Mouse (Mus musculus): ENCODE data around the gene Gm42906.

Gene Gm42906

DNA sequence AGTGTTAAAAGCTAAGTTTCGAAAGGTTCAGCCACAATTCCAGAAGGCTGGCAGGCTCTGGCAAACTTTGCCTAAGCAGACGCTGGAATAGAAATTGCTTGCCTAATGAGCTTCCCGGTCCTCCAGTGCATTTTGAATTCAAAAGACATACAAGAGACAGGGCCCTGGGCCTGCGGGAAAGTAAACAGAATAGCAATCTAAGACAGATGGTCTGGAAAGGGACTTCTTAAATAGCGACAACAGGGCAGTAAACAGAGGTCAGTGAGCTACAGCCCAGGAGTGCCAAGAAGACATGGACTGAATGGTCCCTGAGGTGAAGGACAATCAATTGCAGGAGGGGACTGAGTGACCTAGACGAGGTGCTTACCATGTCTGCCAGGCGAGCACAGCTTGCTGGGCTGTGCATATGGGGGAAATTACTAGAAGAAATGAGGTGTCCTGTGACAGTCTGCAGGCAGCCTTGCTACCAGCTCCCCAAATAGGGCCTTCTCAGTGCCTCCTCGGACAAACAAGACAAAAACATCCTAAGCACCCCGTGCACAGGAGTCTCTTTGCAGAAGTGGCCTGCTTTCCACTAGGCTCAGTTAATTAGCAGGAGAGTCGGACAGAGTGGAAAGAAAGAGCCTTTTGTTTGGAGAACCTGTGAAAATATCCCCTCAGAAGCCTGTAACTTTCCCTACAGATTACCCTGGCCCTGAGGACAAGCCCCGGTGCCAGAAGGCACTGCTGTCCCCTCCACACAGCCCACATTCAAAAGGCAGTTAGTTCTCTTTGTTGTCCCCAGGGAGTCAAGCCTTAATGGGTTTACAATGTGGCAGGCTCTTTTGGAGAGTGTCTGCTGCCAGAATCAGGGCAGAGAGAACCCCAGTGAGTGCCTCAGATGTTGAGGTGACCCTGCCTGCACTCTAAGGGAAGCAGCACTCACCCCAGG lies 285.0 kb downstream of the Gm42906 start:
- DNase-seq = no peak

DNA sequence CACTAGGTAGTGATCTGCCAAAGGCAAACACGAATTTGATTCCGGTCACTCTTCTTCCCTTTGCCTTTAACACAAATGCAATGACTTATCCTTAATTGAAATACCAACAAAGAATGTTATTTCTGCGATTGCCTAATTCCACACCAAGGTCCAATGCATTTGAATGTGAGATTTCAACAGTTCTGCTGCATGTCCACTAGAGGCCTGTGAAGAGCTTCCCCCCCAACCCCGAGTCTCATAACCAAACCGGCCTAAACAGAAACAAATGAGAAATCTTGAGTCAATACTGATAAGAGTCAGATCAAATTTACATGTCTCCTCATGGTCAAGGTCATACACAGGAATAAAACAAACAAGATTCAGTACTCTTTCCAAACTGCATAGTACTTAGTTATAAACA lies 285.7 kb downstream of the Gm42906 start:
- no peak for DNase-seq

DNA sequence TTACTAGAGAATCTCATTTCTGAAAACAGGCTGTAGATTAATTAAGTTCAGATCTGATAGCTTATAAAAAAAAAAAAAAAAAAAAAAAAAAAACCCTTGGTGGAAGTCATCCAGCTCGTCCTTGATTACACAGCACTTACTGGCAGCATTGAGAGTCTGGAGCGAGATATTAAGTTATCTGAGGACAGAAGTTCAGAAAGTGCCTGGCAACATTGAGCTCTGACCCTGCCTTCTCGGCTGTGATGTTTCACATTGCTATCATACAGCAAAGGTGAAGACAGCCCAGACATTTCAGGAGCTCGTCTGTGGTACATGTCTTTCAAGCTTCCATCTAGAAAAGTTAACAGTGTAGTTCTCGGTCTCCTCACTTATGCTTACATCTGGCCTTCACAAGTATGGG lies 290.1 kb downstream of the Gm42906 start:
- no peak for DNase-seq

DNA sequence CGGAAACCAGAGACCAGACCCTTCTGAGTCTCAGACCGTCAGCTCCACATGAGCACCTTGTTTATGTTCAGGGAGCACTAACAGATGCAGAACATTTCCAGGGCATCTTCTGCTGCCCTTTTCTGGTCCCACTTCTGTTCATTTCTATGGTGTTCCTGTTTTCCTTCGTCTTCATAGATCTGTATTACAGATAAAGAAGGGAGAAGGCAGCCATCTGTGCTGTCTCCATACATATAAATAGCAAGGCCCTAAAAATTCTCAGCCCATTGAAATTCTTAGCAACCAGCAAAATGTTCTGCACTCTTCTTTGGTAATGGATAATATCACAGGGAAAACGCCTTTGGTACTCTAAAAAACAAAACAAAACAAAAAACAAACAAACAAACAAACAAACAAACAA lies 290.7 kb downstream of the Gm42906 start:
- no peak for DNase-seq

DNA sequence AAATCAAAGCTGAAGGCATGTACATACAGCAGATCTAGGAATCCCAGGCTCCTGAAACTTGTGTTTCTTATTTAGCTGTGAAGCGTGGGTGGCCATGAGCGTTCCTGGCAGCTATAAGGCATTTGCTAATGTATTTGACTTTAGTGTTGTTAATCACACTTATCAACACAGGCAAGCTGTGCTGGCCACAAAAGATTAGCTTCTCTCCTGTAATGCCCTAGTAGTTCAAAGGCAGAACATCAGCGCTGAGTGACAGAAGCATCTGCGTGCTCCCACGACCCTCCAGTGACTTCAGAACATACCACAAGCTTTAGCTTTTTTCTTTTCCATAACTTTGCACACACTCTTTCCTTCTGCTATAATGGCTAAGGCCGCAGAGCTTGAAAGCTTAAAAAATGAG lies 292.0 kb downstream of the Gm42906 start:
- DNase-seq = no peak

DNA sequence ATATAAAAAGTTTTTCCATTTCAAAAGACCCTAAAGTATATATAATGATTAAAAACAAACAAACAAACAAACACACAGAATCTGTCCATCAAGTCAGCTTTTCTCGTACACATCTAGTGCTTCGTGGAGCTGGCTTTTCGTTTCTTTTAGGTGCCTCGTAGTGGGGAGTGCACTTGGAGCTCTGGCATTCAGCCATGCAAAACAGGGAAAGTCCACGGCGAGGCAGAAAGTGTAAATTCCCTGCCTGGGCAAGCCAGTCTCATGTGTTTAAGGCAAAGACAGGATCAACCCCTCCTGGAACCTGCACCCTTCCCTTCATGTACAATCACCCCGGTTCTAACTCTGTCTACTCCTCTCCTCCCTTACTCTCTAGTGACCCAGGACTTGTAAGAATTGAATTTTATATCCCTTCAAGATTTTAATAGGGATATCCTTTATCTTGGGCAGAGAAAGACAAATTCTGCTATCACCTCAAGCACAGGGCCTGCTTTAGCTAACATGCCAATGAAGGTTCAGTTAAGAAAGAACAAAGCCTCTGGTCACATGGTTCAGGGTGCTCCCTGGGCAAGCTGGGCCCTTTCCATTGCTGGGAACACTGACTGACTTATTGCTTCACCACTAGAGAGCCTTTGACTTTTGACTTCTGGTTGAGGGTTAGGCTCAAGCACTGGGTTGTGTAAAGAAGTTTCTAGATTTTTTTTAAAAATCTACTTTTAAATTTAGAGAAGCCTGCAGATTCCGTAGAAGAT lies 292.7 kb downstream of the Gm42906 start:
- no peak for DNase-seq

DNA sequence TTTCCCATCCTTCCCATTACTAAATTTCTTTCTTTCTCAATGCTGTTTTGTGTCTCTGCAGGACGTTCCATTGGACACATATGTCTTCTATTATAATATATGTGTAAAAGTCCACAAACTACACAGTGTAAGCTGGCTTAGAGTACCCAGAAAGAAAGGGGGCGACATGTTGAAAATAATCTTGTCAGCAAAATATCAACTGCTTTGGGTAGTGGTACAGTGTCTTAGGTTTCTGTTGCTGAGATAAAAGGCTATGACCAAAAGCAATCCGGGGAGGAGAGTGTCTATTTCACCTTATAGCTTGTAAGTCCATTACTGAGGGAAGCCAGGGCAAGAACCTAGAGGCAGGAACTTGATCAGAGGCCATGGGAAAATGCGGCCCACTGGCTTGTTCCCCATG lies 293.8 kb downstream of the Gm42906 start:
- DNase-seq = no peak

DNA sequence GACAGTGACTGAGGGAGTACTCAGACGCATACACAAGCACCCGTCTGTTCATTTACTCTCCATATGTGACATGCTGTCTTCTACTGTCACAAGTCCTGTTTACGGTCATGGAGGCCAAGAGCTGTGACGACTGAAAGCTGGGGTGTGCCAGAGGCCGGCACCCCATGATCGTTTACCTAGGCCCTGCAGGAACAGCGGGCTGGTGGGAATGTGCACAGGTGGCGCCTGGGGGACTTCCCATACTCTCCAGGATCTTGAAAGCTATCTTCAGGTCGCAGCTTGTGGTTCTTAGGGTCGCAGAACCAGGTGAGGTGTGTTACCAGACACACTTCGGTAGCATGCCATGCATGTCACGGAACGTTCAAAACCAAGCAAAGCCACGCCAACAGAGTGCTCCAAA lies 294.2 kb downstream of the Gm42906 start:
- no peak for DNase-seq

DNA sequence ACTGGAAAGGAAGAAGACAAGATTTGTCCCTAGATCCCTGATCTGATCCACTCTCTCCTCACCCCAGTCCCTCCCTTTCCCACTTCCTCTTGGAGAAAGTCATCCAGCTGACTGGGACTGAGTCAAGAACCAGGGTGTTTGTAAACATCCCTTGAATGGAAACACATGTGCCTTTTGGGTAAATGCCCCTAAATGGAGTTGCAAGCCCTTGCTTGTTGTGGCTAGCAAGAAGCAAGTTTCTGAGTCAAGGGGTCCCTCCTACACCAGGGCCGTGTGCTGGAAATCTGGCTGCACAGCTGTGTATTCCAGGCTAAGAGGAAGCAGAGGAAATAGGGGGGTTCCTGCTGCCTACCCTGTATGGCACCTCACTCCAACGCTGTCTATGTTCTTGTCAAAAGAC lies 298.2 kb downstream of the Gm42906 start:
- DNase-seq = no peak

DNA sequence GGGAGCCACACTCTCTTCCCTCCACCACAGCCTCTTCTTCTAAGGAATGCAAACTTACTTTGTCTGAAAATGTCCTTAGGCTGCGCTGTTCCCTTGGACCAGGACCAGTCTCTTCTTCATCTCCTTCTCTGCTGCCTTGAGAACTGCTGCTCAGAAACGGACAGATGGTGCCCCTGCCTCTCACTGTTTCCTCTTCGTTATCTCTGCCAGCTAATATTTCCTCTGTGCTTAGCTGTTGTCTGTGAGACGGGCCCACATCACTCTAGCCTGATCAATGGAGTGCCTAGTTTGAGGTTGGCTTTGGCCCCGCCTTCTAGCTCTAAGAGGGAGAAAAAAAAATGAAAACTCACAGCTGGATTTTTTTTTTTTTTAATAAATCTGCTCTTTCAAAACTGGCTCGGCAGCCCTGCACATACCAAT lies 300.7 kb downstream of the Gm42906 start:
- no peak for DNase-seq

DNA sequence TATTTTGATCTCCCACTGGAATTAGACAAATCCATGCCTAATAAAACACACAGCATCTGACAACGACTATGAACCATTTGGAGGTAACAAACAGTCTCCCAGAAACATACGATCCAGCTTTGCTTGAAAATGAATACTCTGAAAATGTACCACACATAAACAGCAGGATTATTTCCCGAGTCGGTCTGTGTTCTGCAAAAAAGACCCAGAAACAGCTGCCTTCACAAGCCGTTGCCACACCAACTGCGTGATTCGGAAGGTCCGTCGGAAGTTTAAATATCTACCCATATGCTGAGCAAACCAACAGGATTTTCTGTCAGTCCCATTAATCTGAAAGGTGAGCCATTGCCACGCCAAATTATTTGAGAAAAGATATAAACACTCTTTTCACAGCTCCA lies 301.4 kb downstream of the Gm42906 start:
- no peak for DNase-seq

DNA sequence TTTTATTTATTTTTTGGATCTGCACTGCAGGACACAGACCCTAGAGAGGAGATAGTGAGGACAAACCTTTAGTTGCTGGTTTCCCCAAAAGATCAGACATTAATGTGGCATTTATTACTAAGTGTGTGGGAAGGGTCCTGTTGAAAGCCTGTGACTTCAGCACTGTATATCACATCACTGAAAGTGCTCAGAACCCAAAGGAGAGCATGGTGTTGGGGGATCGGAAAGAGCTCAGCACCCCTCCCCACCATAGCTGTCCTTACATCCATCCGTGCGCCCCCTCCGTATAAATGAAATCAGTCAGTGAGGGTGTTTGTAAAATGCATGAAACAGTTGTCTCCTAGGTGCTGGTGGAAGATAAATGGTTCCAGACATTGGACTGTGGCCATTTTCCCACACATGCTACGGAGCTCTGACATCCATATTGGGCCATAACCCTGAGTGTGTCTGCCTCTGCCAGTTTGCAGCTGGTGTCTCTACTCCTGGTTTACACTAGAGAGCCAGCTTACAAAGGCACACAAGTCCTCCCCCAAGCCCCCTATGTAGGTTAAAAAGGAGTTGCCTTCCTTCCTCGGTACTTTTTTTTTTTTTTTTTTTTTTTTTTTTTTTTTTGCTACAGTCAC lies 301.9 kb downstream of the Gm42906 start:
- DNase-seq = no peak

DNA sequence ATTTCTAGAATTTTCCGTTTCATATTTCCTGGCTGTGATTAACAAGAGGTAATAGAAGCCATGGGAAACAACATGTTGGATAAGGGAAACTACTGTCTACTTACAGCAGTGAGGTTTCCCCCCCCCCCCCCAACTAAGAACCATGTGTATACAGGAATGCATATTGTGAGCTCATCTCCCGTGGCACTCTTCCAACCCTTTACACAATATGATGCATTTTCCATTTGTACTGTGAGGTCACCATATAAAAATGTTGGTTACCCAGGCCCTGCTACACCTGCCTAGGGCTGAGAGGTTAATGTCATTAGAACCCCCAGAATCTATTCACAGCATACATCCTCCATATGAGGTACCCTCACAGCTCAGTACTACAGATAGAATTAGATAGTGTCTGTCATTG lies 310.1 kb downstream of the Gm42906 start:
- DNase-seq = no peak

DNA sequence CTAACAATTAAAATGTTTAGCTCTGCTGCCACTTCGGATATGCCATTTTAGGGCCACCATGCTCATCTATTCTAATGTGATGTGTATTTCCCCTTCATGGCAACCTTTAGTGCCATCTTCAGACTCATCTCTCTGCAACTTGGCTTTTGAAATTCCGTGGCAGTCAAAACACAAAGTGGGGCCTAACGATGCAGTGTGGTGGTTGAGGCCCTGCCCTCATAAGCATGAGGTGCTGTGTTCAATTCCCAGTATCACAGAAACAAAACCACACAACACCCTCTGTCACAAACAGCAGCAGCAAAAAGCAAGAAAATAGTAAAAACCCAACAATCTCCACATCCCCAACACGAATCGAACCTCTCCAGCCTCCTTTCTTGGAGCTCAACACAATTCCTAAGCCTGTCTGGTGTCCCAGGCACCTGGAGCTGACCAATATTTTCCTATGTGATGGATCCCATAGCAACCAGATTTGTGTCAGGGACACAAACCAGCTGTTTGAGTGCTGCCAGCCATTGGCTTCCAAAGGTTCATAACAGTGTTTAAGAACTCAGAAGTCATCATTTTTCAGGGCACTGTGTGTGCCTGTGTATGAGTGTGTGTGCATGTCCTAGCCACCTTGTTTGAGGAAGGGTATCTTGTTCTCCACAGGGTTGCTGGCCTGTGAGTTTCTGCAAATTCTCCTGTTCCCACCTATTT lies 311.6 kb downstream of the Gm42906 start:
- no peak for DNase-seq

DNA sequence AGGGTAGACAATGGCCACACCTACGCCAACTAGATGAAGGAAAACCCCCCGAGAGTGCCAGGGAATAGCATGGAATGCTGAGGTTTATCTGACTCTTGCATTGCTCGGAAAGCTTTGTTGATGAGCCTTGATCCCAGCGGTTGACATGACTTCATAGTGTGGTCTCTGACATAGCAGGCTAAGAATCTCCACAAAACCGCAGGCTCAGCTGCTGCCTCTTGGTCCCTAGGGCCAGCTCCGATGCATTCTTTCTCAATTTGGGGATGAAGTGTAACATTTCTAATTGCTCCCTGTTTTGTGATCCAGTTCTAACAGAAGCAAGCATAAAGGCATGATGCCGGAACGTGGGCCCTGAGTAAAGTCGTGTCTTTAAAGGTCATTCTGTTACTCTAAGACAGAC lies 315.2 kb downstream of the Gm42906 start:
- DNase-seq = no peak

DNA sequence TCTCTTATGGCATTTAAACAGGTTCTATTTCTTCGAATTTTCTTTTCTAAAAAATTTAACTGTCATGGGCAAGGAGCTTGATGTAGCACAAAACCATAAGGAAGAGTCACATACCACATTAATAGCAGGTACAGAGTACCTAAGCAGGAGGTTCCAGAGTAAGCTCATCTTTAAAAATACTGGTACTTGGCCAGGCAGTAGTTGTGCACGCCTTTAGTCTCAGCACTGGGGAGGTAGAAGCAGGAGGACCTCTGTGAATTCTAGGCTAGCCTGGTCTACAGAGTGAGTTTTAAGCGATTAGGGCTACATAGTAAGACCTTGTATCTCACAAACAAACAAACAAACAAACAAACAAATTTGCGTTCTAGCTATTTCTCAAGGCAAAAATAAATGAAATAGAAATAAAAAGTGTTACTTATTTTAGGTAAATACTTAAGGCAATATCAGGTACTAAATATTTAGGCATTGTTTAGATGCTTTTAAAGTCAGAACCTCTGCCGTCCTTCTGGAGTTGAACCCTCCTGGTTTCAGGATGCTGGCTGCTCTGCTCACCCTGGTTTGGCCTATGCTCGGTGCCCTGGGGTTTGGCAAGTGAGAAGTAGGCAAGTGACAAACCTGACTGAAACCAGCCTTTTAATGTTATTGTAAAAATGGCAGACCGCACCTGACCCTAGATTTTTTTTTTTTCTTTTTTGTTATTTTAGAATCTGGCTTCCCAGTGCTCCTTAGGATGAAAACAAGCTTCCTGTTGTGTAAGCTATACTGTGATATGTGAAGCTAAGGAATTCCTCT lies 316.7 kb downstream of the Gm42906 start:
- DNase-seq = no peak

DNA sequence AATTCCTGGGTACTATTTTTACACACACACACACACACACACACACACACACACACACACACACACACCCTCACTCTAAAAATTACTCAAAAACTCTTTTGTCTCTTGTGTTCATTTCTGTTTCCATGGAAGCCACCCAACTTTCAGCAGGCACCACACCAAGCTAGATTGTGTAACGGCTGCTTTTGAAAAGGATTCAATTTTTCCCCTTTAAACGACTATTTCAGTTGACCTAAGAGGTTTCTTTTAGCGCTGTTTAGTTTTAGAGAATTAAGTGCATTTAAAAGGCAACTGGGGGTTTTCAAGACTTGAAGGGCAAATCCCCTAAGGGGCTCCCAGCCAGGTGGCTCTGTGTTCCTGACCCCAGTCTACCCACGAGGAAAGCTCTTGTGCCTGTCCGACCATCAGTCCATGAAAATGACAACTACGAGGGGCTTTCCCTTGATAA lies 317.5 kb downstream of the Gm42906 start:
- DNase-seq = peak; percentile 8

DNA sequence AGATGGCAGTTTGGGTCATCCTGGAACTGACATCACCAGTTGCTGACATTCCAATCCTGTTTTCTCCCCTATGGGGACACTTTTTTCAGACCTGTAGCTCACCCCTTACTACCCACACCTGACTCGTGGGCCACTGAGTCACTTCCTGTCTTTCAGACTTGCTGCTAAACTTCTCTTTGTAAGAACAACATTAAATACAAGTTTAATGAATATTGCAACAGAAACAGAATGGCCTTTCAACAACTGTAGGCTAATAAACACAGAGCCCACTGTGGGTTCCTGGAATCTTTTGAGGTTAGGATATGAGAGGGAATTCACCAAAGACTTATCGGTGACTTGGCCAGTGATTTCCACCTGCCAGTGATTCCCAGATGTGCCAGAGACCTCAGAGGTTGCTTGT lies 318.1 kb downstream of the Gm42906 start:
- no peak for DNase-seq

DNA sequence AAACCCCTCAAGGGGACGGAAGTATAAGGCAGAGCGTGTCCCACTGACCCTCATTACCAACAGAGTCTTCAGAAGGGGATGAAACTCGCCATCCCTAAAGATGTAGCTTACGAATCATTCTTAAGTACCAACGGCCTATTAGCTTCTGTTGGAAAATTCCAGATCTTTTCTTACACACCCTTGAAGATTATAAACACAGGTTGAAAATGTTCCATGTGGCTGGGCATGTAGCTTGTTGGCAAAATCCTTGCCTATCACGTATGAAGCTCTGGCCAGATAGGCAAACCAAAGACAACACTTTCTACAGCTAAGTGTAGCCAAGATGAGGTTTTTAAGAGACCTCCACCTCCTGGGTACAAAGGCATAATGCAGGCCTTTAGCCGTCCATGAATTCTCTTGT lies 319.0 kb downstream of the Gm42906 start:
- DNase-seq = no peak

DNA sequence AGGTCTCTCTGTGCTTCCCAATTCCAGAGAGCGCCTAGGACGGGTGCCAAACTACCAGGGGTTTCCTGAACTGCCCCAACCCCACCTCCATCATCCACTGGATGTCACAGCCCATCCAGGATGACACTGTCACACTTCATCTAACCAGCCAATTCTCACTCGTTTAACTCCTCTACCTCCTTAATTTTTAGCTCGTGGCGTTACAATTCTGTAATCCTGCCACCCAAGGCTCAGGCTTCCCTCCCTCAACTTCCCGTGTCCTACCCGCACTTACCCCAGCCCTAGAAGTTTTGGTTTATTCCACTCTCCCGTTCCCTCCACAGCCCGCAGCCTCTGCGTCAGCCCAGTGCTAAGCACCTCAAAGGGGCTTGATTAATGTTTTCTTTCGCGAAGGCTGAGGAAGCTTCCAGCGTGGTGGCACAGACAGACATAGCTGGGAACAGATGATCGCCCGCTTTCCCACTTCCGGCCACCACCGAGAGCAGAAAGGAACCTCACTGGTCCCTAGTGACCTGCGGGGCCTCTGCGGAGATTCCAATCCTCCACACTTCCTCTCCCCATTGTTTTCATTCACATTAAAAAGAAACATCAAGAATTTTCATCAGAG lies 319.6 kb downstream of the Gm42906 start:
- no peak for DNase-seq

DNA sequence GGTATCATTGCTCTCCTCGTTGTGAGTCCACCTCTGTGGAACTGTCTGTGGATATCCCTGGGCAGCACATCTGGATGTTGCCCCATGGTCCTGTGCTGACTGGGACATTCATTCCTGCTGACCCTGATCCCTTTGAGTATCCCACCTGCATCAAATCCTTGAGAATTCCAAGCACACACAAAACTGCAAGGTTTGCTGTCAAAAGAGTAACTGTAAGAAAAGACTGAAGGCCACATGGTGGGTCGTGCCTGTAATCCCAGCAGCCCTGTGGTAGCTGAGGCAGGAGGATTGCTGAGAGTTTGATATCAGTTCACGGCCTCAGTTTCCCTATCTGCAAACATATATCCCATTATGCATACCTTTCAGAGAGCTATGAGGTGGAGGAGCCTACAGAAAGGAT lies 321.1 kb downstream of the Gm42906 start:
- DNase-seq = no peak
